Mouse (Mus musculus) C2C12 (cell line): ENCODE measurements at regions not wholly inside any gene's neighbourhood (a gene's known extent, or its start where the extent isn't known, plus 50 kb on each side); places are given as distances from the start of the nearest gene placed in this dataset.

Experiments used
- CTCF ChIP-seq: IDR thresholded peaks from one replicate; pipeline ENCODE4 v1.5.1; 2011; ENCODE audit not compliant: control insufficient read depth, insufficient read depth, insufficient read length
- MAX ChIP-seq: IDR thresholded peaks from one replicate; pipeline ENCODE4 v1.6.1; 2011; ENCODE audit warnings: mild to moderate bottlenecking, control low read depth
- MYOD1 ChIP-seq: IDR thresholded peaks from one replicate; pipeline ENCODE4 v1.6.1; 2011; ENCODE audit warnings: low read depth; ENCODE audit not compliant: control insufficient read depth, insufficient read length

- TF ChIP-seq CTCF (no peak), MYOD1 (no peak), MAX (no peak)
These were observed 67.1 kb upstream of the Errfi1 start for GRCm38 (mm10) chr4:150786651-150787050.
